Mouse (Mus musculus) neural tube, embryonic 10.5 days (tissue): ENCODE measurements around the gene Gm20683.

Experiments
- DNase-seq: peaks from one replicate; pipeline ENCODE4 v3.0.0-alpha.2; 2017; ENCODE audit warnings: low spot score; ENCODE audit errors: extremely low spot score

The Gm20683 gene

GRCm38 (mm10) chr17:25841117-25841880, at the start of gene Gm20683:
Gene Gm20683 (minus strand): TSS chr17:25841763.
- DNase-seq = no peak

- DNase-seq = no peak
These were observed 47.3 kb upstream of the Gm20683 start for GRCm38 (mm10) chr17:25888837-25889236.

GRCm38 (mm10) chr17:25887467-25887866, 45.9 kb upstream of the Gm20683 start:
- DNase-seq = no peak

GRCm38 (mm10) chr17:25886806-25887205, 45.2 kb upstream of the Gm20683 start:
- DNase-seq = no peak

GRCm38 (mm10) chr17:25885636-25886035, 44.1 kb upstream of the Gm20683 start:
- no peak for DNase-seq

- no peak for DNase-seq
These were observed 42.3 kb upstream of the Gm20683 start for GRCm38 (mm10) chr17:25883824-25884223.

- DNase-seq = no peak
These were observed 41.7 kb upstream of the Gm20683 start for GRCm38 (mm10) chr17:25883268-25883667.

- peak; percentile 43 for DNase-seq
These were observed 40.7 kb upstream of the Gm20683 start for GRCm38 (mm10) chr17:25882306-25882705.

GRCm38 (mm10) chr17:25881691-25882090, 40.1 kb upstream of the Gm20683 start:
- peak; percentile 68 for DNase-seq

GRCm38 (mm10) chr17:25880913-25881641, 39.5 kb upstream of the Gm20683 start:
- peak; percentile 76 for DNase-seq

- DNase-seq = peak; percentile 52
These were observed 38.8 kb upstream of the Gm20683 start, which contains the start of gene Wfikkn1 for GRCm38 (mm10) chr17:25880196-25880910. Gene Wfikkn1 (minus strand): TSS chr17:25880858.

GRCm38 (mm10) chr17:25879750-25880149, 38.2 kb upstream of the Gm20683 start:
- DNase-seq = no peak

GRCm38 (mm10) chr17:25879261-25879660, 37.7 kb upstream of the Gm20683 start:
- DNase-seq = no peak

- DNase-seq = no peak
These were observed 37.1 kb upstream of the Gm20683 start for GRCm38 (mm10) chr17:25878611-25879180.

- no peak for DNase-seq
These were observed 36.4 kb upstream of the Gm20683 start for GRCm38 (mm10) chr17:25877741-25878610.

GRCm38 (mm10) chr17:25877025-25877424, 35.5 kb upstream of the Gm20683 start:
- no peak for DNase-seq

- no peak for DNase-seq
These were observed 34.9 kb upstream of the Gm20683 start for GRCm38 (mm10) chr17:25876347-25876915.

- peak; percentile 90 for DNase-seq
These were observed 33.9 kb upstream of the Gm20683 start for GRCm38 (mm10) chr17:25875171-25876136.

- peak; percentile 98 for DNase-seq
These were observed 33.2 kb upstream of the Gm20683 start, which contains the start of gene Mettl26 for GRCm38 (mm10) chr17:25874721-25875170. Gene Mettl26 (plus strand): TSS chr17:25875074.
